Mouse (Mus musculus): ENCODE measurements around the gene Emcn.

Gene Emcn

GRCm38 (mm10) chr3:137415451-137416086, 74.7 kb downstream of the Emcn start:
- CTCF ChIA-PET: no interaction called here

- CTCF ChIA-PET: no interaction called here
These were observed 77.8 kb downstream of the Emcn start for GRCm38 (mm10) chr3:137418636-137419035.

- CTCF ChIA-PET: no interaction called here
These were observed 88.6 kb downstream of the Emcn start for GRCm38 (mm10) chr3:137429516-137429915.

GRCm38 (mm10) chr3:137464902-137465629, 124.2 kb downstream of the Emcn start:
- CTCF ChIA-PET: no interaction called here

GRCm38 (mm10) chr3:137465953-137466352, 125.1 kb downstream of the Emcn start:
- CTCF ChIA-PET: no interaction called here

- CTCF ChIA-PET: no interaction called here
These were observed 125.9 kb downstream of the Emcn start for GRCm38 (mm10) chr3:137466766-137467165.

- CTCF ChIA-PET: interaction anchor here (0.6 kb wide), 1 partner anchor 33 kb away, joined by 5 read pairs; no protein-coding TSS in a partner anchor
These were observed 126.5 kb downstream of the Emcn start for GRCm38 (mm10) chr3:137467386-137467785.

- CTCF ChIA-PET: no interaction called here
These were observed 131.3 kb downstream of the Emcn start for GRCm38 (mm10) chr3:137472145-137472544.

- CTCF ChIA-PET: interaction anchor here (0.6 kb wide), 1 partner anchor 329 kb away, joined by 10 read pairs; no protein-coding TSS in a partner anchor
These were observed 139.0 kb downstream of the Emcn start for GRCm38 (mm10) chr3:137479761-137480339.

- CTCF ChIA-PET: no interaction called here
These were observed 140.3 kb downstream of the Emcn start for GRCm38 (mm10) chr3:137481157-137481556.
